Mouse (Mus musculus) thymus, adult 2 months (tissue): ENCODE measurements around the gene Nufip1.

ENCODE experiments used
- CTCF ChIP-seq: fragments of 200-500 bp; IDR thresholded peaks from 2 replicates; pipeline ENCODE4 v1.5.1; 2012; ENCODE audit warnings: mild to moderate bottlenecking, control low read depth, low read length, moderate library complexity, borderline replicate concordance; ENCODE audit not compliant: control insufficient read depth, poor library complexity, insufficient read depth; ENCODE audit errors: extremely low read depth
- POLR2A ChIP-seq: fragments of 200-500 bp; IDR thresholded peaks from 2 replicates; pipeline ENCODE4 v1.6.1; 2012; ENCODE audit warnings: mild to moderate bottlenecking, low read length, control low read depth, moderate library complexity; ENCODE audit not compliant: control insufficient read depth, poor library complexity, insufficient read depth; ENCODE audit errors: extremely low read depth

DNA sequence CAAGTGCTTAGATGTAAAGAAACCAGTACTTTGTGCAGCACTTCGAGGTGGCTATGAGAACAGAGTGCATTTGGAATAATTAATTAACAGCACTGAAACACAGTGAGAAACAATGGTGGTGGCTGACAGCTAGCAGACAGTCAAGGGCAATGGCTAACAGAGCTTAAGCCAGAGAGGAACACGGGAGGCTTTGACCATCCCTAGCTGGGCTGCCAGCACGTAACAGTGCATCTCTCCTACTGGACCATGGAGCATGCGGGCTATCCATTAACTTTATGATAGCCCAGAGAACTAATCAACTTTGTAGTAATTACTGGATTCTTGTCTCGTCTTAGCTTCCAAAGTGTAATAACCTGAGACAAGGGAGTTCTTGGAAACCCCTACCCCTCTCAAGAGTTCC, 12.9 kb upstream of the Nufip1 start:
- TF ChIP-seq CTCF (no peak), POLR2A (no peak)
